In genomic region chrX:134756434-134757292, GRCm38 (mm10) we compare ENCODE assay signal across 8 mouse cellular contexts. TPM values are rescaled to one million over a fixed set of nuclear protein-coding genes. Genes with fewer than 3 reads are reported as not detected.
DNase-seq lines count a peak whose midpoint lies in the region; ATAC-seq and TF ChIP-seq lines count a peak whose summit lies in the region.

Gene Armcx3, plus strand, starts transcription at chrX:134756595.

- no peak for TF ChIP-seq CTCF in C2C12 (IDR thresholded peaks at IDR 0.05; ENCODE audit: control insufficient read depth, insufficient read depth, insufficient read length)
- no peak for TF ChIP-seq CTCF in bone marrow, adult 2 months (IDR thresholded peaks at IDR 0.05; ENCODE audit: control insufficient read depth, insufficient read depth, low read length)
- no peak for TF ChIP-seq CTCF in midbrain, postnatal 0 days (IDR thresholded peaks at IDR 0.05)

- no peak within 1 kb of the TSS for H3K27ac ChIP-seq in bone marrow, adult 2 months (ENCODE audit: control insufficient read depth, insufficient read depth, low read depth, low read length, poor library complexity)
- peak within 1 kb of the TSS; percentile 72 for H3K27ac ChIP-seq in embryonic facial prominence, embryonic 15.5 days (replicated peaks)
- peak within 1 kb of the TSS; percentile 89 for H3K27ac ChIP-seq in heart, embryonic 10.5 days
- peak within 1 kb of the TSS; percentile 71 for H3K27ac ChIP-seq in kidney, embryonic 14.5 days (ENCODE audit: low read depth, low read length)
- peak within 1 kb of the TSS; percentile 59 for H3K27ac ChIP-seq in midbrain, postnatal 0 days (ENCODE audit: low read depth, low read length)
- H3K27ac ChIP-seq in stomach, embryonic 15.5 days: peak within 1 kb of the TSS; percentile 55

- H3K27me3 ChIP-seq in C2C12 (ENCODE audit: control insufficient read depth, insufficient read depth, insufficient read length): no peaks in the 10 kb centered on the region
- 0 out of 2 replicates have a peak, but pooled peaks cover 3% of the 10 kb centered on the region for H3K27me3 ChIP-seq in embryonic facial prominence, embryonic 15.5 days
- H3K27me3 ChIP-seq in heart, embryonic 10.5 days (ENCODE audit: insufficient read depth, poor library complexity, severe bottlenecking): no peaks in the 10 kb centered on the region; the same call in 1 of the 2 replicates
- H3K27me3 ChIP-seq in kidney, embryonic 14.5 days (ENCODE audit: control insufficient read depth, insufficient read depth, low read length): peaks cover 2% of the 10 kb centered on the region; the same call in 1 of the 2 replicates
- H3K27me3 ChIP-seq in midbrain, postnatal 0 days (ENCODE audit: insufficient read depth, low read length): no peaks in the 10 kb centered on the region
- no peaks in the 10 kb centered on the region for H3K27me3 ChIP-seq in stomach, embryonic 15.5 days (replicated peaks)

- 21% methylated on average over 46 of the region's 46 CpGs for WGBS in bone marrow, adult 2 months
- WGBS in embryonic facial prominence, embryonic 15.5 days: 26% methylated on average over 46 of the region's 46 CpGs
- WGBS in heart, embryonic 10.5 days: 28% methylated on average over 46 of the region's 46 CpGs
- 27% methylated on average over 46 of the region's 46 CpGs for WGBS in kidney, embryonic 14.5 days
- WGBS in midbrain, postnatal 0 days: 24% methylated on average over 35 of the region's 46 CpGs
- WGBS in stomach, embryonic 15.5 days: 24% methylated on average over 46 of the region's 46 CpGs

- no peaks in the 10 kb centered on the region for H3K4me1 ChIP-seq in bone marrow, adult 2 months (ENCODE audit: control insufficient read depth, insufficient read depth, low read length)
- H3K4me1 ChIP-seq in embryonic facial prominence, embryonic 15.5 days: no peaks in the 10 kb centered on the region
- H3K4me1 ChIP-seq in heart, embryonic 10.5 days: no peaks in the 10 kb centered on the region
- no peaks in the 10 kb centered on the region for H3K4me1 ChIP-seq in kidney, embryonic 14.5 days (ENCODE audit: control insufficient read depth, insufficient read depth, low read length)
- H3K4me1 ChIP-seq in midbrain, postnatal 0 days (ENCODE audit: insufficient read depth, low read length): no peaks in the 10 kb centered on the region
- no peaks in the 10 kb centered on the region for H3K4me1 ChIP-seq in stomach, embryonic 15.5 days

- peak within 1 kb of the TSS; percentile 86 for H3ac ChIP-seq in C2C12 (ENCODE audit: control insufficient read depth, insufficient read length, low read depth)

- H3K9me3 ChIP-seq in embryonic facial prominence, embryonic 15.5 days (replicated peaks): no peaks in the 10 kb centered on the region
- no peaks in the 10 kb centered on the region for H3K9me3 ChIP-seq in heart, embryonic 10.5 days
- no peaks in the 10 kb centered on the region for H3K9me3 ChIP-seq in kidney, embryonic 14.5 days (ENCODE audit: control insufficient read depth, low read length)
- H3K9me3 ChIP-seq in midbrain, postnatal 0 days (ENCODE audit: low read length): no peaks in the 10 kb centered on the region
- no peaks in the 10 kb centered on the region for H3K9me3 ChIP-seq in stomach, embryonic 15.5 days

- peak within 1 kb of the TSS; percentile 42 for H3K4me3 ChIP-seq in C2C12 (ENCODE audit: insufficient read depth, poor library complexity, severe bottlenecking)
- H3K4me3 ChIP-seq in bone marrow, adult 2 months (replicated peaks; ENCODE audit: control insufficient read depth, low read depth, low read length): peak within 1 kb of the TSS; percentile 62
- H3K4me3 ChIP-seq in embryonic facial prominence, embryonic 15.5 days (replicated peaks): peak within 1 kb of the TSS; percentile 62
- H3K4me3 ChIP-seq in heart, embryonic 10.5 days: peak within 1 kb of the TSS; percentile 69
- peak within 1 kb of the TSS; percentile 45 for H3K4me3 ChIP-seq in kidney, embryonic 14.5 days (ENCODE audit: low read length)
- peak within 1 kb of the TSS; percentile 57 for H3K4me3 ChIP-seq in midbrain, postnatal 0 days (ENCODE audit: low read depth, low read length)
- peak within 1 kb of the TSS; percentile 49 for H3K4me3 ChIP-seq in stomach, embryonic 15.5 days (replicated peaks)

- peak; percentile 89 for ATAC-seq in embryonic facial prominence, embryonic 15.5 days (ENCODE audit: insufficient number of reproducible peaks, low FRiP score, low TSS enrichment, low read depth)
- peak; percentile 88 for ATAC-seq in kidney, embryonic 14.5 days (ENCODE audit: low FRiP score, low TSS enrichment)
- peak; percentile 91 for ATAC-seq in midbrain, postnatal 0 days (ENCODE audit: low FRiP score)
- ATAC-seq in stomach, embryonic 15.5 days (ENCODE audit: insufficient read depth, low FRiP score, low read depth): peak; percentile 93

- H3K79me3 ChIP-seq in C2C12 (ENCODE audit: low read depth): no peaks in the 10 kb centered on the region

- peak within 1 kb of the TSS; percentile 44 for H3K4me2 ChIP-seq in embryonic facial prominence, embryonic 15.5 days (replicated peaks)
- peak within 1 kb of the TSS; percentile 34 for H3K4me2 ChIP-seq in kidney, embryonic 14.5 days (replicated peaks; ENCODE audit: low read depth, low read length)
- H3K4me2 ChIP-seq in midbrain, postnatal 0 days (ENCODE audit: low read depth, low read length, poor library complexity, severe bottlenecking): peak within 1 kb of the TSS; percentile 44
- peak within 1 kb of the TSS; percentile 48 for H3K4me2 ChIP-seq in stomach, embryonic 15.5 days

- no peak for TF ChIP-seq POLR2A in bone marrow, adult 2 months (IDR thresholded peaks at IDR 0.05; ENCODE audit: borderline replicate concordance, control insufficient read depth, low read depth, low read length)

- DNase-seq in heart, embryonic 10.5 days (ENCODE audit: low spot score): peak; percentile 88
- DNase-seq in liver: peak; percentile 75
- DNase-seq in midbrain, postnatal 0 days (ENCODE audit: low spot score): peak; percentile 82

- no peaks in the 10 kb centered on the region for H3K36me3 ChIP-seq in C2C12 (ENCODE audit: control insufficient read depth, insufficient read depth)
- H3K36me3 ChIP-seq in embryonic facial prominence, embryonic 15.5 days: no peaks in the 10 kb centered on the region
- no peaks in the 10 kb centered on the region for H3K36me3 ChIP-seq in heart, embryonic 10.5 days
- no peaks in the 10 kb centered on the region for H3K36me3 ChIP-seq in kidney, embryonic 14.5 days (ENCODE audit: control insufficient read depth, insufficient read depth, low read length)
- no peaks in the 10 kb centered on the region for H3K36me3 ChIP-seq in midbrain, postnatal 0 days (ENCODE audit: insufficient read depth, low read length)
- H3K36me3 ChIP-seq in stomach, embryonic 15.5 days: no peaks in the 10 kb centered on the region

- peak within 1 kb of the TSS; percentile 42 for H3K9ac ChIP-seq in embryonic facial prominence, embryonic 15.5 days
- peak within 1 kb of the TSS; percentile 53 for H3K9ac ChIP-seq in kidney, embryonic 14.5 days (ENCODE audit: low read depth, low read length)
- H3K9ac ChIP-seq in midbrain, postnatal 0 days (replicated peaks; ENCODE audit: low read length, poor library complexity, severe bottlenecking): peak within 1 kb of the TSS; percentile 57
- peak within 1 kb of the TSS; percentile 33 for H3K9ac ChIP-seq in stomach, embryonic 15.5 days

- no peaks in the 10 kb centered on the region for H3K79me2 ChIP-seq in C2C12 (ENCODE audit: control insufficient read depth, insufficient read depth)

TF ChIP-seq in C2C12, 6 proteins besides CTCF, POLR2A, EP300 and RAD21:
- peak; percentile 85 for TF ChIP-seq USF1 (IDR thresholded peaks at IDR 0.05; ENCODE audit: low read depth)
- no peak for TF ChIP-seq MYOD1 (IDR thresholded peaks at IDR 0.05; ENCODE audit: control insufficient read depth, insufficient read length, low read depth)
- TF ChIP-seq MAX (IDR thresholded peaks at IDR 0.05): no peak
- no peak for TF ChIP-seq MYOG (IDR thresholded peaks at IDR 0.05; ENCODE audit: control insufficient read depth, extremely low read depth, insufficient read length)
- no peak for TF ChIP-seq FOSL1 (IDR thresholded peaks at IDR 0.05; ENCODE audit: insufficient read depth, low read length, poor library complexity, severe bottlenecking)
- no peak for TF ChIP-seq CEBPB (IDR thresholded peaks at IDR 0.05; ENCODE audit: low read depth)
TF ChIP-seq in C2C12: peak in this region for 1.

RNA-seq across cellular contexts. Expression of gene Armcx3, which starts in this region (rescaled TPM):
- polyA plus RNA-seq in C2C12 (2012; fragmentation: generic; extraction: Trizol): 14.0 TPM
- 5.4 and 13.2 TPM in 2 replicates for polyA plus RNA-seq in bone marrow, adult 2 months (2011; ENCODE audit: insufficient read depth, insufficient read length, low replicate concordance, missing spikeins)
- polyA plus RNA-seq in embryonic facial prominence, embryonic 15.5 days (2015; fragmentation: Nextera tagmentation; extraction: Ambion mirVana): 86.9 and 96.8 TPM in 2 replicates
- 70.7 and 82.5 TPM in 2 replicates for polyA plus RNA-seq in heart, embryonic 10.5 days (2016; fragmentation: Nextera tagmentation; extraction: Ambion mirVana)
- 34.0 and 56.3 TPM in 2 replicates for polyA plus RNA-seq in kidney, embryonic 14.5 days (2014; fragmentation: Nextera tagmentation; extraction: Ambion mirVana)
- 49.4 and 72.0 TPM in 2 replicates for total RNA-seq in midbrain, postnatal 0 days (2014; rRNA removed)
- 75.0 and 75.2 TPM in 2 replicates for polyA plus RNA-seq in midbrain, postnatal 0 days (2015; fragmentation: Nextera tagmentation; extraction: Ambion mirVana)
- polyA plus RNA-seq in stomach, embryonic 15.5 days (2015; fragmentation: Nextera tagmentation; extraction: Ambion mirVana): 79.4 and 83.4 TPM in 2 replicates
